Mouse (Mus musculus) CH12.LX (cell line): Measurements from ENCODE around the gene Tsr2. TPM values are rescaled to one million over a fixed set of nuclear protein-coding genes. Genes with fewer than 3 reads are reported as not detected.
A peak's percentile ranks its signal among the peaks of the same experiment; 100 is the strongest.

Source experiments
- DNase-seq: peaks from one replicate; pipeline ENCODE4 v3.0.0-alpha.2; 2013; ENCODE audit errors: extremely low read depth
- H3K27ac ChIP-seq: 2 replicates; pipeline ENCODE4 v1.5.1; 2012; ENCODE audit warnings: low read depth, mild to moderate bottlenecking, control low read depth, moderate library complexity; ENCODE audit not compliant: insufficient read depth
- H3K27me3 ChIP-seq: replicated peaks from 2 replicates; pipeline ENCODE3; 2012; ENCODE audit warnings: inconsistent platforms
- H3K36me3 ChIP-seq, 2 experiments: replicated peaks in 1 of 2; 2 replicates each; pipeline versions ENCODE3 to v1.6.1; 2012; ENCODE audit warnings: inconsistent platforms in 1 of 2, low read length in 1 of 2, mild to moderate bottlenecking in 1 of 2, mixed read lengths in 1 of 2, moderate library complexity in 1 of 2; ENCODE audit not compliant: control insufficient read depth in 1 of 2, insufficient read depth in 1 of 2
- H3K4me1 ChIP-seq, 2 experiments: 2 replicates each; pipeline ENCODE4 v1.6.1; 2012; ENCODE audit warnings: inconsistent platforms in 1 of 2, moderate library complexity in 1 of 2; ENCODE audit not compliant: insufficient read depth in 2 of 2, control insufficient read depth in 1 of 2
- H3K4me2 ChIP-seq: 2 replicates; pipeline ENCODE4 v1.6.1; 2012; ENCODE audit warnings: low read depth, mild to moderate bottlenecking, control low read depth; ENCODE audit not compliant: poor library complexity, insufficient read depth, severe bottlenecking
- H3K4me3 ChIP-seq, 3 experiments: fragments of 150-350 bp in 1 of 3; sonication (generic) in 1 of 3; replicated peaks in 1 of 3; 2 replicates each; pipeline versions ENCODE3 to v1.5.1; 2011 to 2012; ENCODE audit warnings: low read depth in 2 of 3, low read length in 2 of 3, mild to moderate bottlenecking in 2 of 3, moderate library complexity in 2 of 3, control low read depth in 1 of 3, improper control_type of control experiment in 1 of 3, inconsistent platforms in 1 of 3, mixed read lengths in 1 of 3; ENCODE audit not compliant: poor library complexity in 1 of 3
- H3K79me2 ChIP-seq: replicated peaks from 2 replicates; pipeline ENCODE4 v1.6.1; 2012; ENCODE audit warnings: mild to moderate bottlenecking, moderate library complexity; ENCODE audit not compliant: control insufficient read depth, poor library complexity, insufficient read depth, severe bottlenecking; ENCODE audit errors: extremely low read depth
- H3K9ac ChIP-seq: 2 replicates; pipeline ENCODE4 v1.6.1; 2012; ENCODE audit warnings: low read depth, mild to moderate bottlenecking, control low read depth, moderate library complexity; ENCODE audit not compliant: insufficient read depth
- H3K9me3 ChIP-seq: replicated peaks from 2 replicates; pipeline ENCODE3; 2012; ENCODE audit warnings: low read length, inconsistent platforms, mixed read lengths
- BHLHE40 ChIP-seq: IDR thresholded peaks from 2 replicates; pipeline ENCODE4 v1.6.1; 2011; ENCODE audit warnings: mild to moderate bottlenecking, low read depth, low read length, improper control_type of control experiment
- CHD1 ChIP-seq: IDR thresholded peaks from 2 replicates; pipeline ENCODE4 v1.6.1; 2012; ENCODE audit warnings: low read depth, low read length, improper control_type of control experiment, inconsistent platforms
- CHD2 ChIP-seq: IDR thresholded peaks from 2 replicates; pipeline ENCODE4 v1.6.1; 2011; ENCODE audit warnings: low read length, improper control_type of control experiment
- CTCF ChIP-seq, 2 experiments: IDR thresholded peaks in 1 of 2; conservative IDR thresholded peaks in 1 of 2; 2 replicates each; pipeline ENCODE4 v1.5.1; 2011 to 2012; ENCODE audit warnings: low read depth in 2 of 2, low read length in 2 of 2, improper control_type of control experiment in 1 of 2, inconsistent platforms in 1 of 2, mild to moderate bottlenecking in 1 of 2, moderate library complexity in 1 of 2
- E2F4 ChIP-seq: IDR thresholded peaks from 2 replicates; pipeline ENCODE4 v1.6.1; 2011; ENCODE audit warnings: low read depth, low read length, improper control_type of control experiment; ENCODE audit not compliant: insufficient replicate concordance
- EP300 ChIP-seq: IDR thresholded peaks from 2 replicates; pipeline ENCODE4 v1.6.1; 2011; ENCODE audit warnings: low read length, improper control_type of control experiment
- GABPA ChIP-seq: IDR thresholded peaks from 2 replicates; pipeline ENCODE4 v1.6.1; 2012; ENCODE audit warnings: low read depth, low read length, improper control_type of control experiment, inconsistent platforms; ENCODE audit not compliant: insufficient replicate concordance
- HCFC1 ChIP-seq: IDR thresholded peaks from 2 replicates; pipeline ENCODE4 v1.6.1; 2012; ENCODE audit warnings: low read depth, mild to moderate bottlenecking, inconsistent platforms, low read length, improper control_type of control experiment
- IRF4 ChIP-seq: IDR thresholded peaks from 2 replicates; pipeline ENCODE4 v1.6.1; 2014; ENCODE audit warnings: low read depth, mild to moderate bottlenecking, inconsistent platforms, low read length, improper control_type of control experiment
- JUN ChIP-seq: IDR thresholded peaks from 2 replicates; pipeline ENCODE4 v1.6.1; 2011; ENCODE audit warnings: low read depth, mild to moderate bottlenecking, low read length, improper control_type of control experiment, moderate library complexity; ENCODE audit not compliant: insufficient read depth
- JUND ChIP-seq: conservative IDR thresholded peaks from 2 replicates; pipeline ENCODE4 v1.6.1; 2011; ENCODE audit warnings: low read depth, low read length, improper control_type of control experiment
- KAT2A ChIP-seq: IDR thresholded peaks from 2 replicates; pipeline ENCODE4 v1.6.1; 2012; ENCODE audit warnings: low read length, improper control_type of control experiment, inconsistent platforms; ENCODE audit not compliant: insufficient replicate concordance
- MAX ChIP-seq: IDR thresholded peaks from 2 replicates; pipeline ENCODE4 v1.6.1; 2011; ENCODE audit warnings: low read length, improper control_type of control experiment
- MEF2A ChIP-seq: IDR thresholded peaks from 2 replicates; pipeline ENCODE4 v1.6.1; 2014; ENCODE audit warnings: low read depth, mild to moderate bottlenecking, inconsistent platforms, low read length, improper control_type of control experiment, borderline replicate concordance
- MXI1 ChIP-seq: IDR thresholded peaks from 2 replicates; pipeline ENCODE4 v1.6.1; 2011; ENCODE audit warnings: mild to moderate bottlenecking, low read depth, low read length, improper control_type of control experiment
- MYC ChIP-seq: IDR thresholded peaks from 2 replicates; pipeline ENCODE4 v1.6.1; 2011; ENCODE audit warnings: low read depth, mild to moderate bottlenecking, improper control_type of control experiment, low read length
- NRF1 ChIP-seq: IDR thresholded peaks from 2 replicates; pipeline ENCODE4 v1.6.1; 2014; ENCODE audit warnings: low read depth, mild to moderate bottlenecking, inconsistent platforms, low read length, improper control_type of control experiment, moderate library complexity
- PAX5 ChIP-seq: IDR thresholded peaks from 2 replicates; pipeline ENCODE4 v1.6.1; 2012; ENCODE audit warnings: low read length, inconsistent platforms, mixed read lengths
- POLR2A ChIP-seq: IDR thresholded peaks from 2 replicates; pipeline ENCODE4 v1.6.1; 2011; ENCODE audit warnings: low read depth, mild to moderate bottlenecking, improper control_type of control experiment, low read length
- POLR2AphosphoS2 ChIP-seq: IDR thresholded peaks from 2 replicates; pipeline ENCODE4 v1.6.1; 2011; ENCODE audit warnings: low read depth, low read length, improper control_type of control experiment
- RAD21 ChIP-seq: IDR thresholded peaks from 2 replicates; pipeline ENCODE4 v1.6.1; 2011; ENCODE audit warnings: low read depth, mild to moderate bottlenecking, low read length, improper control_type of control experiment, moderate library complexity
- SIN3A ChIP-seq: IDR thresholded peaks from 2 replicates; pipeline ENCODE4 v1.6.1; 2012; ENCODE audit warnings: low read length, improper control_type of control experiment, inconsistent platforms
- UBTF ChIP-seq: IDR thresholded peaks from 2 replicates; pipeline ENCODE4 v1.6.1; 2012; ENCODE audit warnings: low read depth, mild to moderate bottlenecking, inconsistent platforms, low read length, improper control_type of control experiment, moderate library complexity
- USF2 ChIP-seq: conservative IDR thresholded peaks from 2 replicates; pipeline ENCODE4 v1.6.1; 2011; ENCODE audit warnings: low read depth, low read length, improper control_type of control experiment
- ZC3H11A ChIP-seq: IDR thresholded peaks from 2 replicates; pipeline ENCODE4 v1.6.1; 2012; ENCODE audit warnings: low read depth, mild to moderate bottlenecking, inconsistent platforms, low read length, improper control_type of control experiment
- dilution Hi-C: fragments of 300-500 bp; cut with MboI; formaldehyde crosslinking; loops from 2 replicates; pipeline ENCODE4 v1.14.3; 2020; ENCODE audit warnings: low sequenced_read_pairs; ENCODE audit not compliant: extremely low pct_unique_long_range_greater_than_20kb, extremely low pct_ligation_motif_present
- in situ Hi-C: fragments of 300-500 bp; cut with MboI; formaldehyde crosslinking; loops from 3 replicates; pipeline ENCODE4 v1.14.3; 2019; ENCODE audit warnings: low sequenced_read_pairs, low pct_ligation_motif_present, low pct_unique_long_range_greater_than_20kb, mixed read lengths
- polyA plus RNA-seq: library from polyadenylated mRNA; unstranded; fragments of >175 nt; gene quantifications from 2 replicates; pipeline ENCODE4 v1.2.1, GENCODE M21; 2012; ENCODE audit warnings: low read depth; ENCODE audit not compliant: insufficient read length
- total RNA-seq, 2 experiments: library from RNA; depleted of rRNA; stranded (reverse); fragments of 300-350 nt in 1 of 2; fragments of >200 nt in 1 of 2; gene quantifications; 2 replicates each; pipeline ENCODE4 v1.2.3; 2012 to 2014

Gene Tsr2
- total and polyA plus RNA-seq, 3 experiments: 15.8 to 77.8 (median 44.5) TPM

DNA sequence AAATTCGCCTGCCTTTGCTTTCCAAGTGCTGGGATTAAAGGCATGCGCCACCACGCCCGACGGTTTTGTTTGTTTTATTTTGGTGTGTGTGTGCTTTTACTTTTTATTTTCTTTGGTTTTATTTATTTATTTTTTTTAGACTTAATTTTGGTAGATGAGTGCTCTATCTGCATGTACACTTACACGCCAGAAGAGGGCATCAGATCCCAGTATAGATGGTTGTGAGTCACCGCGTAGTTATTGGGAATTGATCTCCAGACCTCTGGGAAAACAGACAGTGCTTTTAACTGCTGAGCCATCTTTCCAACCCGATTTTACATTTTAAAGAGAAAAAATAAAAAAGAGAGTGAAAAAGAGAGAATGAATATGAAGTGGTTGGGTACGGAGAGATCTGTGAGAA is 36.4 kb upstream of the Tsr2 start:
- TF ChIP-seq JUN (no peak), CTCF (conservative IDR thresholded peaks at IDR 0.05 in 1 of 2, IDR thresholded peaks at IDR 0.05 in 1 of 2; ENCODE audit: low read depth in 2 of 2, low read length in 2 of 2) (peak in 1 of 2 experiments; percentile 36; a peak in 2 of 4 replicates), POLR2A (no peak), SIN3A (no peak), GABPA (no peak), KAT2A (no peak), RAD21 (peak; percentile 7), MAX (no peak), ZC3H11A (no peak)
- no peak overlapping the region for H3K27ac ChIP-seq
- H3K9ac ChIP-seq: no peak overlapping the region
- in situ Hi-C loops (no loop called here), dilution Hi-C loops (no loop called here)
- H3K4me1 ChIP-seq: no peaks in the 10 kb centered on the region
- H3K27me3 ChIP-seq: no peaks in the 10 kb centered on the region
- DNase-seq: peak; percentile 1
- no peaks in the 10 kb centered on the region for H3K36me3 ChIP-seq
- no peaks in the 10 kb centered on the region for H3K79me2 ChIP-seq
- H3K4me3 ChIP-seq: no peak overlapping the region
- no peaks in the 10 kb centered on the region for H3K9me3 ChIP-seq
- no peak overlapping the region for H3K4me2 ChIP-seq

DNA sequence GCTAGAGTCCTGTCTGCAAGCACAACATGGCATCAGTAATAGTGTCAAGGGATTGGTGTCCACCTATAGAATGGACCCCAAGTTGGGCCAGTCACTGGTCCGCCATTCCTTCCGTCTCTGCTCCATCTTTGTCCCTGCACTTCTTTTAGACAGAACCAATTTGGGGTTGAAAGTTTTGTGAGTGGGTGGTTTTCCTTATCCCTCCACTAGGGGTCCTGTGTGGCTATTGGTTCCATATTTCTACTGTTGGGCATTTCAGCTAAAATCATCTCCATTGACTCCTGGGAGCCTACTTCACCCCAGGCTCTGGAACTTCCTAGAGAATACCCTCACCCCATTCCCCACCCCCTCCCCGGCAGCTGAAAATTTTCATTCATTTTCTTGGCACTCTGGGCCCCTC is 34.1 kb upstream of the Tsr2 start:
- H3K36me3 ChIP-seq: no peaks in the 10 kb centered on the region
- no peaks in the 10 kb centered on the region for H3K79me2 ChIP-seq
- TF ChIP-seq MYC: no peak
- peak in 1 of 2 experiments; percentile 48; a peak in 3 of 4 replicates for TF ChIP-seq CTCF (conservative IDR thresholded peaks at IDR 0.05 in 1 of 2, IDR thresholded peaks at IDR 0.05 in 1 of 2; ENCODE audit: low read depth in 2 of 2, low read length in 2 of 2)
- peak; percentile 28 for TF ChIP-seq RAD21
- TF ChIP-seq, all 38 proteins: peak for 2
- H3K4me1 ChIP-seq: no peaks in the 10 kb centered on the region
- no peak overlapping the region for H3K9ac ChIP-seq
- in situ Hi-C loops: no loop called here
- dilution Hi-C loops: no loop called here
- H3K4me3 ChIP-seq: no peak overlapping the region
- no peaks in the 10 kb centered on the region for H3K9me3 ChIP-seq
- H3K27me3 ChIP-seq: no peaks in the 10 kb centered on the region
- H3K4me2 ChIP-seq: no peak overlapping the region
- H3K27ac ChIP-seq: no peak overlapping the region
- DNase-seq: no peak

DNA sequence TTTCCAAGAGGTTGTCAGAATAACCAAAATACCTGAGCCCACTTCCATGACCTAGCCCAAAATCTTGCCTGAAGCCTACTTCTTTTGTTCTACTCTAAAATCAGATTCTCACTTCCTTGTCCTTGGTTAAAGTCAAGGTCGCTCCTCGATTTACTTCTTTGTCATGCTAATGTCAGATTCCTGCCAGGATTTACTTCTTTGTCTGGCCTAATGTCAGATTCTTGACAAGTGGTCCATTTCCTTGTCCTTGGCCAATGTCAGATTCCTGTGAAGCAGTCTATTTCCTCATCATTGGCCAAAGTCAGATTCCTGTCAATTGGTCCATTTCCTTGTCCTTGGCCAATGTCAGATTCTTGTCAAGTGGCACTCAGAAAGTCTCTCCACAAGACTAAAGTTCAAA is 27.6 kb upstream of the Tsr2 start:
- Histone ChIP-seq H3K27me3 (no peaks in the 10 kb centered on the region), H3K9me3 (no peaks in the 10 kb centered on the region), H3K27ac (no peak overlapping the region), H3K79me2 (no peaks in the 10 kb centered on the region), H3K9ac (no peak overlapping the region), H3K4me2 (no peak overlapping the region), H3K36me3 (no peaks in the 10 kb centered on the region), H3K4me1 (no peaks in the 10 kb centered on the region), H3K4me3 (no peak overlapping the region)
- TF ChIP-seq CHD2 (no peak), MXI1 (no peak), CTCF (conservative IDR thresholded peaks at IDR 0.05 in 1 of 2, IDR thresholded peaks at IDR 0.05 in 1 of 2; ENCODE audit: low read depth in 2 of 2, low read length in 2 of 2) (no peak), PAX5 (no peak), POLR2AphosphoS2 (no peak), MEF2A (no peak), HCFC1 (no peak), CHD1 (no peak), IRF4 (no peak), E2F4 (no peak), ZC3H11A (no peak), UBTF (no peak), BHLHE40 (no peak), JUND (no peak), EP300 (no peak), USF2 (no peak), NRF1 (no peak), MYC (no peak)
- dilution Hi-C loops: no loop called here
- in situ Hi-C loops: loop anchor here (25.0 kb wide), 1 partner anchor 462 kb away; the partner anchor contains the start of gene Tro
- no peak for DNase-seq
